Mouse (Mus musculus) testis, adult 2 months (tissue): Measurements from ENCODE around the gene Dhh.

Source experiments
- CTCF ChIP-seq: fragments of 200-500 bp; IDR thresholded peaks from 2 replicates; pipeline ENCODE4 v1.5.1; 2012; ENCODE audit warnings: low read depth, mild to moderate bottlenecking, inconsistent platforms, low read length, moderate library complexity; ENCODE audit not compliant: control insufficient read depth, insufficient read depth, insufficient replicate concordance
- POLR2A ChIP-seq: fragments of 200-500 bp; IDR thresholded peaks from 2 replicates; pipeline ENCODE4 v1.6.1; 2012; ENCODE audit warnings: low read depth, mild to moderate bottlenecking, inconsistent platforms, low read length, moderate library complexity; ENCODE audit not compliant: control insufficient read depth

DNA sequence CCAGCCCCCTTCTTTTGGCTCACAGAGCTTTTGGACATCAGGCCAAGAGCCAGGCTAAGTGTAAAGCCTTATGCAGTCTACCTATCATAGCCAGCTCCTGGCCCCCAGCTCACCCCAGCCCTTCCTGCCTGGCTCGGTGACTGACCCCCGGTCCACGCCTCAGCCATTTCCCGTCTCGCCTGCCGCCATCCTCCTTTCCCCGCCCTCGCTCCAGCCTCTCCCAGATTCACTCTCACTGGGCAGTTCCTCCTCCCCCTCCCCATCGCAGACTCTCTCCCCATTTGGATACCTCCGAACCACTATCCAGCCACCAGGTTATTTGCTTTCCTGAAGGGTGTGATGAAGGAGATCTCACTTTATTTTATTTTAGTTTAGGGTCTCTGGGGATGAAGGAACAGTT, 845 bp downstream of the Dhh start:
- TF ChIP-seq POLR2A = no peak
- TF ChIP-seq CTCF = no peak
